22 mouse cellular contexts compared by ENCODE assay signal in genomic region chr2:103673609-103674008, GRCm38 (mm10).
"Had no signal": no experiment of that assay in that cellular context is flagged by ENCODE, and none has a peak within 500 bp of the region (broad histone marks: within the 10 kb centered on the region; RNA-seq: fewer than 3 reads in every experiment).

No protein-coding gene starts in this region.

- H3K27ac ChIP-seq: limb, embryonic 12.5 days; limb, embryonic 15.5 days; liver, embryonic 14.5 days; midbrain, embryonic 12.5 days; midbrain, embryonic 15.5 days; neural tube, embryonic 12.5 days; neural tube, embryonic 15.5 days; stomach, postnatal 0 days had no signal

- DNase-seq: kidney, postnatal 14 days; kidney, postnatal 4 days; left cerebral cortex, postnatal 4 days; liver, postnatal 0 days; lung, embryonic 14.5 days; lung, postnatal 36 days; right cerebral cortex, adult 18-20 months; right cerebral cortex, postnatal 14 days; right cerebral cortex, postnatal 4 days; thymus, adult 2 months; thymus, postnatal 14 days; thymus, postnatal 4 days had no signal

- H3K4me3 ChIP-seq: limb, embryonic 12.5 days; limb, embryonic 15.5 days; midbrain, embryonic 12.5 days; midbrain, embryonic 15.5 days; neural tube, embryonic 12.5 days; neural tube, embryonic 15.5 days had no signal

- H3K9ac ChIP-seq: limb, embryonic 12.5 days; limb, embryonic 15.5 days; liver, embryonic 14.5 days; liver, postnatal 0 days; lung, embryonic 14.5 days; midbrain, embryonic 12.5 days; midbrain, embryonic 15.5 days; neural tube, embryonic 12.5 days; neural tube, embryonic 15.5 days had no signal

- H3K9me3 ChIP-seq: limb, embryonic 12.5 days; limb, embryonic 15.5 days; midbrain, embryonic 12.5 days; midbrain, embryonic 15.5 days; neural tube, embryonic 12.5 days; neural tube, embryonic 15.5 days had no signal

- H3K27me3 ChIP-seq: limb, embryonic 15.5 days; midbrain, embryonic 12.5 days; midbrain, embryonic 15.5 days; neural tube, embryonic 15.5 days had no signal

- ATAC-seq: liver, postnatal 0 days; lung, postnatal 0 days; midbrain, embryonic 15.5 days had no signal

- H3K4me2 ChIP-seq: limb, embryonic 12.5 days; limb, embryonic 15.5 days; liver, embryonic 11.5 days; lung, embryonic 14.5 days; midbrain, embryonic 12.5 days; midbrain, embryonic 15.5 days; neural tube, embryonic 12.5 days; neural tube, embryonic 15.5 days had no signal

- H3K36me3 ChIP-seq: limb, embryonic 12.5 days; limb, embryonic 15.5 days; midbrain, embryonic 12.5 days; midbrain, embryonic 15.5 days; neural tube, embryonic 12.5 days; neural tube, embryonic 15.5 days had no signal
